Mouse (Mus musculus) monocyte, adult 5-6 weeks (primary cell): ENCODE measurements at regions not wholly inside any gene's neighbourhood (a gene's known extent, or its start where the extent isn't known, plus 50 kb on each side); places are given as distances from the start of the nearest gene placed in this dataset.

Experiments used
- ATAC-seq: fragments of 153-309, 156-312 bp; replicated peaks from 2 replicates; pipeline ENCODE4 v1.8.0; 2017; ENCODE audit warnings: mild to moderate bottlenecking; ENCODE audit not compliant: low TSS enrichment, insufficient number of reproducible peaks, severe bottlenecking, poor library complexity, low FRiP score

DNA sequence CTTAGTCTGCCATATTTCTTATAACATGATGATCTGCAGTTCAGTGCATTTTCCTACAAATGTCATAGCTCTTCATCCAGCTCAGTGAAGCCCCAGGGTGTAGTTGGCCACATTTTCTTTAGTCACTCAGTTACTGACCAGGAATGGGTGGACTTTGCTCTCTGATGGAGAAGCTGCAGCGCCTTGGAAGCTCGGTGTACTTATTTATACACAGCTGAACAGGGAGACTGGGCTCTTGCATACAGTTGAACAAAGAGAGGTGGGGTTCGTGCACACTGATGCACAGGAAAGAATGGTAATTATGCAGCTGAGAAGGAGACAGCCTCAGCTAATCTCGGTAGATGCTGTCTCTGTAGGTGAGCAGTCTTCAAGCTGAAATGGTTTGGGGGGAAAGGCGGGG lies 468.0 kb downstream of the Zfp704 start:
- ATAC-seq, result no peak

DNA sequence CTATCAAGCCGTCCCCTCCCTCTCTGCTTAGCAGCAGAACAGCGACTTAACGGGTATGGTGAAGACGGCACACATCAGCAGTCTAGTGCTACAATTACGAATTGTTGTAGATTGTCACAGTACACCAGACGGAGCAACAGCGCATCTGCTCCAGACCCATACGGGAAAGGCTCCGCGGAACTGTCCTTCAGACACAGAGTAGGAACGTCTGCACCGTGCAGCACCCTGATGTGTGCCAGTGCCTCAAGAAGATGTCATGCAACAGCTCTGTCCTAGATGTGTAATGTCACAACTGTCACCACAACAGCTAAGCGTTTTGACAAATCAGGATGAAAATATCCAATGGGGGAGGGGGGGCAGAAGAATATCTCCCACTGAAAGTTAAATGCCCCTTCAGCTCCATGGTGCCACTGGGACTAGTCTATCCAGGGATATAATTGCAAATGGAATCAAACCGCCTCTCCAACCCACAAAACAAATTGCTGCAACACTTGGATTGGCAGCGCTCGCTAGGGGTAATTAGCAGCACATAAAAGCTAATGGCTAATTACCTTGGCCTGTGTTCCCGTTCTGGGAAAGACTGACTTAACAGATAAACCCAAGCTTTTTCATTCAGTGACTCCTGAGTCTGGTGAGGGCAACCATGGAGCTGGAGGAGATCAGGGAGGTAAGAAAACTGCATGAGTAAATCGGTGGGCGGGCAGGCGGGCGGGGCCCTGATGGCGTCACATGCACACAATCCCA lies 472.6 kb downstream of the Zfp704 start:
- no peak for ATAC-seq

DNA sequence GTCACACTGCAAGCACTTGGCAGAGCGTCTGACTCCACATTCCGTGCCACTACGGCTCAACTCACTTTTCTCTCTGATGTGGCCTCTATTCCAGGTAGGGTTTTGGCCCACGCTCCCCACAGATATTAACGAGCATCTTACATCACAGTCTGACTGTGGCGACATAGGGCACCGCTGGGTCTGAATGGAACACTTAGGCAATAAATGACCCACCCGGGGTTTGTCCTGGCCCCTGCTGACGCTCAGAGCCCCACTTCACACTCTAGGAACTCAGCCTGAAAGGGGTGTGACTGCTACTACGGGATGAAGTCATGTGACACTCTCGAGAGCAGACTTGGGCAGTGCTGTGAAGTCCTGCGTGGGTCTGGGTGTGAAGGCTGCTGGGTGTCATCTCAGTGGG lies 475.9 kb downstream of the Zfp704 start:
- no peak for ATAC-seq

DNA sequence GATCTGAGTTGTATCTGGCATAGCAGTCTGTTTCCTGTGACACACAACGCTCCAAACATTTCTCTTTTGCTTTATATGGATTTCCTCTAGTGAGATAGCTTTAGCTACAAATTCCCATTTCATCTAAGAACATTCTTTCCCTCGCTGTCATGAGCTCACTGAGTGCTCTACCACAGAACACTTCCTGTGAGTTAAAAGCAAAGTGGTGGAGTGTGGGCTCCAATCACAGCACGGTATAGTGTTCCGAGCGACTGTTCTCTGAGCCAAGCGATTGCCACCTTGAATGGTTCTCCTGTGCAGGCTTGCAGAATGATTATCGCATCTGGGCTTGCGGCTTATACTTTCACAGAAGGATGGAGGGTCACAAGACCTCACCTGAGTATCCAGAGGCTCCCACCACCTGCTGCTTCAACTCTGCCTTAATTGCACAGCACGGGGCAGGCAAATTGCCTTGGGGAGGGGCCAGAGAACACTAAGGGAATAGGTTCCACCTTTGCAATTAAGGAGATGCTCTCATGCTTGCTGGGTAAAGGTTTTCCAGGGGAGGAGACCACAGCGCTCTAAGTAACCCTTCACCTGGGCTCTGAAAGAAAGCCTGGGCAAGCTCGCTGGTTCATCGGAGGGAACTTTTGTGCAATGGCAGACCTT lies 477.7 kb downstream of the Zfp704 start:
- ATAC-seq, result no peak

GRCm38 (mm10) chr3:9131366-9131765 lies 478.5 kb downstream of the Zfp704 start:
- ATAC-seq, result no peak

DNA sequence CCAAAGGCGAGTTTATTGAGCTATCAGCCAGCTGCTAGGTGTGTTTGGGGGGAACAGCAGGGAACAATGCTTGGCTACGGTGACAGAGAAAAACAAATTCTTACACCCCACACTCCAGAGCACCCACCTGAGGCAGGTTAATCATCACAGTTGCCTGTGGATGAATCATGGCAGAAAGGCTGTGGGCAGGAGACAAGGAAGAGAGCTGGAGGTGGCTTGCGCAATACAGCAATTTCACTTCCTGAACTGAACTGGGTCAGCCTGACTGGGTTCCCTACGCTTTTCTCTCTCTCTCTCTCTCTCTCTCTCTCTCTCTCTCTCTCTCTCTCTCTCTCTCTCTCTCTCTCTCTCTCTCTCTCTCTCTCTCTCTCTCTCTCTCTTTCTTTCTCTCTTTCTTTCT lies 481.5 kb downstream of the Zfp704 start:
- peak; percentile 84 for ATAC-seq

DNA sequence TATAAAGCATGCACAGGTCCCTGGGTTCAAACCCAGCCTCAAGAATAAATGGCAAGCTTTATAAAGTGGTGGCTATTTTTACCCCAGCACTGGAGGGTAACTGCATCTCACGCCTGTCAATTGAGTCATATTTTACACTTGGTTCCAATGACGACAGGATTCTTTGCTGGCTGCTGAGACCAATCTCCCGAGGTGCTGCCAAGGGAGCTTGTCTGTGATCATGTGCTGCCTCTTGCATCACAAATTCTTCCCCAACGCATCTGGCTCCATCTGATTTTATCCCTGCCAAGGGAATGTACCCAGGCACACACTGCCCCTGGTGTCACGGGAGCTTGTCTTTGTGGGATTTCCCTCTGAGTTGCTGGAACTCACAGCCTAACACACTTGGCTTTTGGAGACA lies 486.8 kb downstream of the Zfp704 start:
- no peak for ATAC-seq

DNA sequence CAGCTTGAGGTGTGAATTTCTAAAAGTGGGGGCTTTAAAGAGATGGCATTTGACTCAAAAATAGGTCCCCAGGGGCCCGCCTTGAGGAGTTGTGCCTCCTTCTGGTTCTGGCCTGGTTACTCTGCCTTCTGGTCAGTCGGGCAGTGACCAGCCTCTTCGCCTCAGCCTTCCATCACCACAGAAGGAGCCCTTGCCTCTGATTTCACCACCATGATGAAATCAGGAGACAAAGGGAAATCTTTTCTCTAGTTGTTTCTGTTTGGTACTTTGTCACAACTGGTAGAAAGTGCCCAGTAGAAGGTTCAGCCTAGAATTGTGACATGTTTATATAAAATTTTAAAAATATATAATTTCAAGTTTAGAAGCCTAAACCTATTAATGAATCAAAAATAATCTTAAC lies 492.0 kb downstream of the Zfp704 start:
- no peak for ATAC-seq

- no peak for ATAC-seq
These were observed 496.5 kb downstream of the Zfp704 start for GRCm38 (mm10) chr3:9113410-9113809.

- no peak for ATAC-seq
These were observed 499.1 kb downstream of the Zfp704 start for GRCm38 (mm10) chr3:9110741-9111140.

GRCm38 (mm10) chr3:9109991-9110390 lies 499.9 kb downstream of the Zfp704 start:
- 0 out of 2 replicates have a peak, but pooled peaks have one; percentile 27 for ATAC-seq

- no peak for ATAC-seq
These were observed 500.4 kb downstream of the Zfp704 start for GRCm38 (mm10) chr3:9109485-9109884.

GRCm38 (mm10) chr3:9107766-9108410 lies 502.0 kb downstream of the Zfp704 start:
- ATAC-seq, result no peak

GRCm38 (mm10) chr3:9105191-9105926 lies 504.5 kb downstream of the Zfp704 start:
- no peak for ATAC-seq

- no peak for ATAC-seq
These were observed 506.4 kb downstream of the Zfp704 start for GRCm38 (mm10) chr3:9103456-9103855.

GRCm38 (mm10) chr3:9101240-9101639 lies 508.6 kb downstream of the Zfp704 start:
- no peak for ATAC-seq

DNA sequence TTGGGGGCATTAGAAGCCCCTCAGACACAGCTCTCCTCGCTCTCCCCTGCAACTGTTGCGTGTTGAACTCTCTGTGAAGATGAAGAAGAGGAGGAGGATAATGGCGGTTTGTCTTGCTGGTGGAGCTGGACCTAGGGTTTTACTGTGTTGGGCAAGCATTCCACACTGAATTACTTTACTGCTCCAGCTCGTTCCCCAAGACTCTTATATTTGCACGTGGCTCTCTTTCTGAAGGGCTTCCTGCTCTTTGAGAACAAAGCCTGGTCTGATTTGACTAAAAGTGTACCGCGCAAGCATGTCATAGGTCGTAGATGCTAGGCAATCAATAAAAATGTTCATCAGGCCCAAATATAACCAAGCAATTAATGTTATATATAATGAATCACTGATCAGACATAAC lies 509.1 kb downstream of the Zfp704 start:
- ATAC-seq, result no peak

- no peak for ATAC-seq
These were observed 511.4 kb downstream of the Zfp704 start for GRCm38 (mm10) chr3:9098441-9098840.

DNA sequence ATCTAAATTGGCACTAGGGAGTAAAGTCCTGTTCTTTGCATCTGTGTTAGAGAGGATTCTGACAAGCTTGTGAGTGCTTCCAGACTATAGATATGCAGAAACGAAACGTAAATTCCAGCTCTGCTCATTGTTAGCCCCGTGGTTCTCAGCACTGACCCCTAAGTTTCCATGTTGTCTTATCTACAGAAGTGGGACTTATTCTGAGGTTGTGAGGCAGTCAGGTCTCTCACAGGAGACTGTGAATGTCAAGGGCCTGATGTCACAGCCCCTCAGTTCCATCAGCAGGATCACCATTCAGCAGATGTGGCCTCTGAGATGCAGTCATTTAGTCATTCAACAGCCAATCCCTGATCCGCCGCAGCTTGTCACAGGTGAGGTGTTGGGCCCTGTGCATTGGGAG lies 525.8 kb downstream of the Zfp704 start:
- ATAC-seq, result no peak
